Mouse (Mus musculus): ENCODE data around the gene Diaph3.
A peak's percentile ranks its signal among the peaks of the same experiment; 100 is the strongest.

Diaph3 gene

DNA sequence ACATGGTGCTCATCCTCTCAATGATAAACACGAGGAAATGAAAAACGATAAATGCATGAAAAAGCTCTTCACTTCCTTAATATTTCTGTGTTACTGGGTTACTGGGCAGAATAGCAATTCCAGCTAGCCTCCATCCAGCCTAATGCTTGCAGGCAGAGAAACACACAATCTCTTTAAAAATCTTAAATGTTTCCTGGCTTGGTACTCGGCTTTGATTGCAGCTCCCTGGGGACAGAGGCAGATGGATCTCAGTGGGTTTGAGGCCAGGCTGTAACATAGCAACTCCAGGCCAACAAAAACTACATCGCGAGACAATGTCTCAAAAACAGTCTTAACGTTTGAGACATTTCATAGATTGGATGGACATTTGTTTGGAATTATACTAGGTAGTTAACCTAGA, 57.1 kb downstream of the Diaph3 start:
- DNase-seq, result no peak

DNA sequence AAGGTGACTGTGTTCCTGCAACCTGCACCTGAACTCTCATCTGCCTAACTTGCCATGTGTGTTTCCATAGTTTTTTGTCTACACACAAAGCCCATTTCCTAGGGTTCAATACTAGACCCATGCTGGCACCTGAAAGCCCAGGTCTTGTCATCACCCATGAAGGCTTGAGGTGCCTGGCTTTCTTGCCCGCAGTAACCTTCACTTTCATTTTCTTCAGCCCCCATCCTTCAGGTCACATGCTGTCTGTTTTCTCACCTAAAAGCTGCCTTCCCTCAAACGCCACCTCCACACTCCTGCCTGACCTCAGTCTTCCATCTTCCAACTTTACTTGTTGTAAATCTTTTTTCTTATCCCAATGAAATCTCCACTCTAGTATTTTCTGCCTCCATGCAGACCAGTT, 61.3 kb downstream of the Diaph3 start:
- DNase-seq, result no peak

GRCm38 (mm10) chr14:87075021-87075531, 66.0 kb downstream of the Diaph3 start:
- no peak for DNase-seq

DNA sequence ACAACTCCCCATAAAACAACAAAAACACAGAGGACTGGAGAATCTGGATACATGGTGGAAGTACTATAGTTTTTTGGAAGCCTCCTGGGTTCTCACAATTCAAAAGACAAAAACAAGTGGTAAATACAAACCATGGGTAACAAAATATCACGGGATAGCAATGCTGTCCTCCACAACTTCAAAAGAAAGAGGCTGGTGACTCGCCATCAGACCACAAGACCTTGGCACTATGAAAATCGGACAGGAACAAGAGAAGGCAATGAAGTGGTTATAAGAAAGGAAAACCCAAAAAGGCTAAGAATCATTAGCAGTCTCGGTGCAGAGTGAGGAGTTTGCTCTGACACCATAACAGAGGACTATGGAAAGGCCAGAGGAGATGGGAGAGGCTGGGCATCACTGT, 76.8 kb downstream of the Diaph3 start:
- no peak for DNase-seq

- no peak for DNase-seq
These were observed 84.9 kb downstream of the Diaph3 start for GRCm38 (mm10) chr14:87056169-87056568.

DNA sequence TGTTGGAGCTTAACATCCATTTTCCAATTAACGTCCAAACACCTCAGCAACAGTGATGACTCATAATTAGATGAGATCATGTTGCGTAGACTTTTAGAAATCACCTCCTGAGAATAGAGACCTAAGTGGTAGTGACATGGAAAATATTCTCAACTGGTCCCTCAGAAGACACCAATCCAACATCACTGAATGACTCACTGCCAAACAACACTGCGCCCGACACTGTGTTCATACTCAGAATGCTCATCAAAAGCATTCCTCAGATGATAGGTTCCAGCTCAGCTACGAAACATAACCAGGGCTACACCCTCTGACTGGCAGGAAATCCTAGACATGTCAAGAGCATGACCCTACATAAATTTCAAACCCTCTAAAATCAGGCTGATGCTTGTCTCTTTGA, 89.8 kb downstream of the Diaph3 start:
- no peak for DNase-seq

DNA sequence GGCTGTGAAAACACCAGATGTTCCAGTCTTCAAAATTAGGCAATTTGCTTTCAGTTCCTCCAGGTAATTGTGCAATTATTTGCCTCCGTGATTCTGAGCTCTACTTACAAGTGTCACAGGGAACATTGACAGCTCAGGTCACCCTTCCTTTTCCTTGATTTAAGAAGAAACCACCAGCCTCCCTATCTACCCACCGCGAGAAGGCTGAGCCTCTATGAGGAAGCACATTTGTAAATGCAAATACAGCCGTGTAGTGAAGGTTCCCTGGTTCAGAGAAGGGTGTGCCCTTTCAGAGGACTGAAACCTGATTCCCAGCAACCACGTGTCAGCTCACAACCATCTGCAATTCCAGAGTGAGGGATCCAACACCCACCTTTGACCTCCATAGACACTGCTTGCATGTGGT, 96.6 kb downstream of the Diaph3 start:
- no peak for DNase-seq

DNA sequence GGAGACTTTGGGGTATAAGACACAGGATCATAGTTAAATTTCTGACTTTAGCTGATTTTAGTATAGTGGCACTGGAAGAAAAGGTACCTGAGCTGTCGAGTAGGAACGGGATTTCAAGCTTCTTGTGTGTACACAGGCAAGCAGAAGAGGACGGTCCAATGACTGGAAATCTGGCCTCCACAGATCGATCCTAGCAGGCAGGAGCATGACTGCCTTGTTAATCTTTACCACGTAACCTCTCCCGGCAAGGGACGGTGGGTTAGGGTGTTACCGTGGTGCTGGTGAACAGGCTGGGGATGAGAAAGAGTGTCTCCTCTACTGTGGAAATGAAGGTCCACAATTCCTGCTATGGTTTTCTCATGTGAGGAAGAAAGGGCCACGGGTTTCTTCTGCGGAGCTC, 120.8 kb downstream of the Diaph3 start:
- DNase-seq, result no peak

DNA sequence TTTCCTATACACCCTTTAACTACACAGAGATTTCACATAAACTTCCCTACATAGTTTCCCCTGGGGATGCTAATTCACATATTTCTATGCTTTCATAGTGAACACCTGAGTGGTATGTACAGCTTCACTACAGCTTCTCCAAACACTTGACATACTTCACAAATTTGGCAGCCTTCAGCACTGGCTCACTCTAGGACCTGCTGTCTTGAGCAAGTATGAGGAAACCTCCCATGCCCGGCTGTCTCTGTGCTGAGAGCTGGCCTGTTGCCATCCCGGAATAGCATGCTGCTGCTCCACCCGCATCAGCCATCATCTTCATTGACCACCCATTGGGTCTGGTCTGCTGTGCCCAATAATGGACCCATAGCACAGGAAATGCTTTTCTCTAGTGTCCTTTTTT, 121.3 kb downstream of the Diaph3 start:
- peak; percentile 46 for DNase-seq

DNA sequence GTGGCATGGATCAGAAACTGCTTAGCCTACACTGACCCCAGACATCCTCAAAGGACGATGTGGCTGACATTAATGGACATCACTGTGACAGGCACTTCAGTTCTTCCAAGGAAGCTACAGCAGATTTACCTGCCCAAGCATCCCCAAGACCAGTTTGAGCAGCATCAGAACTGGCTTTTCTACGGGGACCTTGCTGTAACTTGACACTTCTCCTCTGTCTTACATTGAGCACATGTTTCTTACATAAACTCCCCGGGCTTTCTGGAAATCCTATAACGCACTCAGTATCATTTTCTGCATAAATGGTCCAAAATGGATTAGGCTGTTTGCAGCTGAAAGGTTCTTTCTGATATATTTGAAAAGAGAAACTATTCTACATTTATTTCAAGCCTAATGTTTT, 143.7 kb downstream of the Diaph3 start:
- DNase-seq, result no peak

GRCm38 (mm10) chr14:86951169-86951568, 189.9 kb downstream of the Diaph3 start:
- no peak for DNase-seq

- DNase-seq, result no peak
These were observed 203.1 kb downstream of the Diaph3 start for GRCm38 (mm10) chr14:86937953-86938352.

DNA sequence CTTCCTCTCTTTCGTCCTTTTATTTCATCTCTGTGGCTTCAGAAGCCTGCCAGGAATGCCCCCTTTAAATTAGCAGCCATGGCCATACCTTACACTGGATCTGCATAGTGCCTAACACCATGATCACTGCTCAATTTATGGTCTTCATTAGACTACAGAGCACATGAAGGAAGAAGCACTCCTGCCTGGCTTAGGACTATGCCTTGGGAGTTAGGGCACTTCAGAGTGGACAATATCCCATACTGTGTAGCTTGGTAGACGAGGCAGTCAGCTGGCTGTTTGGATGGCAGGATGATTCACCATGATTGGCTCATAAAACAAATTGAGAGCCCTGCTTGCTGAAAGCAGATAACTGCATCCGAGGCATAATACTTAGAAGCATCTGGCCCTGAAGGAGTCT, 204.6 kb downstream of the Diaph3 start:
- no peak for DNase-seq

DNA sequence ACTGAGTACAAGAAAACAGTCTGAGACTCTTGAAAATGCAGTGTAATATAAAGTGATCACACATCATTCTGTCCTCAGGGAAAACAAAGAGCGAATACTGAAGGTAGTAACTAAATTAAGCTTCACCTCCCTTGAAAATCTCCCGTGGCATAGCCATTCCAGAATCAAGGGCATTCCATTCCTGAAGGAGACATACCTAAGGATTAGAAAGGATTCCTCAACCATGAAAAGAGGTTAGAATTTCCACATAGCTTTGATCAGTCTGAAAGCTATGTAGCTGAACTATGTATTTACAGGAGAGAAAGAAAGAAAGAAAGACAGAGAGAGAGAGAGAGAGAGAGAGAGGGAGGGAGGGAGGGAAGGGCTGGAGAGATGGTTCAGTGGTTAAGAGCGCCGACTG, 210.3 kb downstream of the Diaph3 start:
- no peak for DNase-seq

GRCm38 (mm10) chr14:86926827-86927226, 214.2 kb downstream of the Diaph3 start:
- DNase-seq, result no peak

DNA sequence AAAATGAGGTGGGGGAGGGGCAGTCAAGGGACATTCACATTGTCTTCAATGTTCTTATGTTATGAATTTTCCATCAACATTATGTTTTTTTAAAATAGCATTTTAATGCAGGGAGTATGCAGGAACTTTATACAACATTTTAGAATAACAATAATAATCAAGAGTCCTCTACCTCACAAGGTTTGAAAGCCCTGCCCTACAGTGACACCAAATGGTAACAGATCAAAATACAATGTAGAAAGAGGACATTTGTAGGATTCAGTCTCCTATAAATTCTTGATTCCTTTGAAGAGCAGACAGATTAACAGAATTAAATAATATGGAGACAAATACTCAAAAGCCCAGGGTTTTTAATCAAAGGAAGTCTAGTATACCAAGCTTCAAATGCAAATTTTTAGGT, 242.1 kb downstream of the Diaph3 start:
- no peak for DNase-seq

DNA sequence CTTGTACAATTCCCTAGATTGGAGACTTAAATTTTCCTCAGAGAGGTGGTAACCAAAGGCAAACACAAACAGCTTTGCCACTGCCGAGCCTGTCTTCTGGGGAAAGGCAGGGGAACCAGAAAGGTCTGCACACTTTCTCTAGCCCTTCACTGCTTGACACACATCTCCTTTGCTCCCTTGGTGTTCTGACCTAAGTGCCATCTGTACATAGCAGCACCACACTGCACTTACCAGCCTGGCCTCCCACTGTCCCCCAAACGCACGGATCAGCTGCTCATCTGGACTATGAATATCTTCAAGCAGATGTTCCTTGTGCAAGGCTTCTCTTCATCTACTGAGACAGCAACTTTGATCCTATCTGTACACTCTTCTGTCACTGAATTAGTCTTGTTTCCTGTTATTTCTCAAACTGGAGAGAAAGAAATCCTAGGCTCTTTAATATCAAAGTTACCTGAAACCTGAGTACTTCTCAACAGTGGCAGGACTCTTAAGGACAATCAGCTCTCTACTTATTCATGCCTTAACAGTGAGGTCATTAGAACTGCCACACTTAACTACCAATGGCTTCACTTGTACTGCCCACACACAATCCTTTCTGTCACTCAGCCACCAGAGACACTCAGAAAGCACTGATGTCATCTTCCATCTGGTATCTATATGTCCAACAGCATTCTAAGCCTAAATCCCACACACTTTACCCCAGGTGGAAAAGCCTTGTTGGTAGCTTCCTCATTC, 251.8 kb downstream of the Diaph3 start:
- DNase-seq, result no peak

- DNase-seq, result no peak
These were observed 255.5 kb downstream of the Diaph3 start for GRCm38 (mm10) chr14:86885417-86886098.

GRCm38 (mm10) chr14:86869536-86869935, 271.5 kb downstream of the Diaph3 start:
- peak; percentile 18 for DNase-seq

- no peak for DNase-seq
These were observed 273.9 kb downstream of the Diaph3 start for GRCm38 (mm10) chr14:86867143-86867542.

DNA sequence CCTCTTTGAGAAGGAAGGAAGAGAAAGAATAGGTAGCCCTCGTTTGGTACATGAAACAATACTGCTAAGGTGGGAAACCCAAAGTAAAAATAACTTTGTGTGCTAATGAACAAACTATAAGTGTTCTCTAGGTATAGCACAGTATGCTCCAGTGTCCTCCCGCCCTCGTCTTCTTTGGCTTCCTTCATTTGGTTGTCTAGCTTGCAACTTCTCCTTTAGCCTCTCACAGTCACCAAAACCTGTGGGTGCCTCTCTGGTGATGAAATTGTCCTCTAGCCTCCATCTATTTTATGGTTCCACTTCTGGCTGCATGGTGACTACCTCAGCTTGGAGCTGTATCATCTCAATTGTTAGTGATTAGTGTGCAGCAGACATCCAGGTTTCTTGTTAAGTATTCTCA, 277.0 kb downstream of the Diaph3 start:
- no peak for DNase-seq

GRCm38 (mm10) chr14:86861277-86861946, 279.6 kb downstream of the Diaph3 start:
- DNase-seq, result no peak

DNA sequence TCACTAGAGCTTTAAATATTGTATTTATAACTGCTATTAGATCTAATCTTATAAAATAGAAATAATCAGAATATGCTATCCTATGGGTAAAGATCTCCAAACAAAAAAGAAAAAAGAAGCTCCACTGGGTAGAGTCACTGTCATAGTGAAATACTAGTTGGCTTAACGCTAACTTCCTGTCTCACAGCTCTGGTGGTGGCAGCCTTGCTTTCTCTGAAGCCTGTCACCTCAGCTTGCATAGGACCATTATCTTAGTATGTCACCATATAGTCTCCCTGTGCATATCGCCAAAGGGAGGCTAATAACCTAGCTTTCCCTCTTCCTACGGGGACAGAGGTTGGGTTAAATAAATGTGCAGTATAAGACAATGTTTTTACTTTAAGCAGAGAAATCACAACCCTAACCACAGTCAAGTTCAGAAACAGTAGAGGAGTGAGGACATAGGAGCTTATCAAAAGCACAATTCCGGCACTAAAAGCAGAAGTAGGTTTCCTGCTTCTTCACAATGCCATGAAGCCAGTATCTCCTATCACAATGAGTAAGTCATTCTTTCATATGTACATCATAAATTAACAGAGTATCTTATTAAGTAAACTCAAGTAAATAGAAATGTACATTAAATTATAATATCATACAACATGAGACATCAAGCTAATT, 293.8 kb downstream of the Diaph3 start:
- no peak for DNase-seq

Data from lung, postnatal 14 days (tissue).